Mouse (Mus musculus) heart, embryonic 14.5 days (tissue): ENCODE results near the gene Tmem147. TPM values are rescaled to one million over a fixed set of nuclear protein-coding genes. Genes with fewer than 3 reads are reported as not detected.
A peak's percentile ranks its signal among the peaks of the same experiment; 100 is the strongest.
"Not testable (repeated sequence)": the region's sequence is repeated elsewhere in the genome, so short reads cannot be mapped to it uniquely, and the experiment has no call there.

Experiments
- ATAC-seq: fragments of 200-750 bp; cut with Nextera tagmentation; 2 replicates; pipeline ENCODE4 v1.8.0; 2017; ENCODE audit warnings: low read depth, moderate TSS enrichment; ENCODE audit not compliant: insufficient number of reproducible peaks, insufficient read depth, low FRiP score
- H3K27ac ChIP-seq, 2 experiments: fragments of 200-500 bp in 1 of 2; fragments of 300-500 bp in 1 of 2; sonication (generic) in 1 of 2; replicated peaks in 1 of 2; 2 replicates each; pipeline ENCODE4 v1.5.1; 2012 to 2014; ENCODE audit warnings: low read depth in 2 of 2, low read length in 2 of 2, control low read depth in 1 of 2, mild to moderate bottlenecking in 1 of 2, mixed read lengths in 1 of 2; ENCODE audit not compliant: control insufficient read depth in 1 of 2, insufficient read depth in 1 of 2
- H3K27me3 ChIP-seq: fragments of 300-500 bp; sonication (generic); 2 replicates; pipeline ENCODE4 v1.6.1; 2014; ENCODE audit warnings: mild to moderate bottlenecking, low read length, control low read depth; ENCODE audit not compliant: control insufficient read depth, insufficient read depth
- H3K36me3 ChIP-seq: fragments of 300-500 bp; sonication (generic); 2 replicates; pipeline ENCODE4 v1.6.1; 2014; ENCODE audit warnings: mild to moderate bottlenecking, control low read depth, low read length, mixed read lengths; ENCODE audit not compliant: control insufficient read depth, insufficient read depth
- H3K4me1 ChIP-seq, 2 experiments: fragments of 200-500 bp in 1 of 2; fragments of 300-500 bp in 1 of 2; sonication (generic) in 1 of 2; 2 replicates each; pipeline ENCODE4 v1.6.1; 2012 to 2014; ENCODE audit warnings: low read length in 2 of 2, control low read depth in 1 of 2, mixed read lengths in 1 of 2; ENCODE audit not compliant: control insufficient read depth in 2 of 2, insufficient read depth in 2 of 2
- H3K4me2 ChIP-seq: fragments of 300-500 bp; sonication (generic); 2 replicates; pipeline ENCODE4 v1.6.1; 2014; ENCODE audit warnings: mild to moderate bottlenecking, low read length
- H3K4me3 ChIP-seq, 2 experiments: fragments of 200-500 bp in 1 of 2; fragments of 300-500 bp in 1 of 2; sonication (generic) in 1 of 2; 2 replicates each; pipeline ENCODE4 v1.5.1; 2012 to 2014; ENCODE audit warnings: low read length in 2 of 2, mild to moderate bottlenecking in 2 of 2, control low read depth in 1 of 2, low read depth in 1 of 2, moderate library complexity in 1 of 2; ENCODE audit not compliant: control insufficient read depth in 1 of 2, insufficient read depth in 1 of 2
- H3K9ac ChIP-seq: fragments of 300-500 bp; sonication (generic); 2 replicates; pipeline ENCODE4 v1.6.1; 2014; ENCODE audit warnings: mild to moderate bottlenecking, low read length
- H3K9me3 ChIP-seq: fragments of 300-500 bp; sonication (generic); 2 replicates; pipeline ENCODE4 v1.6.1; 2016; ENCODE audit warnings: low read length, control low read depth; ENCODE audit not compliant: control insufficient read depth
- WGBS: fragments of 180-500 bp; shearing (Covaris S2); extraction: QIAGEN DNeasy Blood & Tissue Kit; methylation state at CpG from one replicate; pipeline ENCODE4 v1.1.7; 2014; 5-methylcytosine and 5-hydroxymethylcytosine counted together
- polyA plus RNA-seq: library from polyadenylated mRNA; unstranded; fragments of >200 nt; fragmentation: Nextera tagmentation; extraction: Ambion mirVana; gene quantifications from 2 replicates; pipeline ENCODE4 v1.2.1, GENCODE M21; 2014

Gene Tmem147
- polyA plus RNA-seq, 1 experiment from 2014 or later = 205 TPM

DNA sequence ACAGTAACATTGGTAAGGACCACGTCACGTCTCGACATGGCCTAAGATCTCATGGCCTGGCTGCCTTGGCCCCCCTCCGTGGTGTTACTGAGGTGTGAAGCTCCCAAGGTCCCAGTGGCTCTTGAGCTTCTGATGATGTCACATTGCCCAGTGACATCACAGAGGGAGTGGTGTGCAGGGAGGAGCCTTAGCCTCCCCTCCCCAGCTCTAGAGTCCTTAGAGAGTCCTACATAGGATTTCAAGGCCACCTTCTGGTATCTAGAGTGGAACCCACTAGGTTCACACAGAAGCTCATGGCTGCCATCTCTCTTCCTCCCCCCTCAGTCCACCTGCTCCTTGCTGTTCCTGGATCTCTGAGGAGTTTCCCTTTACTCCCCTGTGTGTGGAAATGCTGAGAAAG, 14.3 kb upstream of the Tmem147 start, which contains the start of gene Gapdhs:
TSS of gene Gapdhs (minus strand) at position 65 of the 400 bp plus-strand sequence.
- not testable (repeated sequence) for H3K9ac ChIP-seq, ATAC-seq, H3K4me3 ChIP-seq, H3K4me1 ChIP-seq, H3K36me3 ChIP-seq, H3K27me3 ChIP-seq, H3K9me3 ChIP-seq
- 0 out of 2 replicates have a peak within 1 kb of the TSS, but pooled peaks have one; percentile 13 for H3K4me2 ChIP-seq
- H3K27ac ChIP-seq = 0 out of 4 replicates have a peak within 1 kb of the TSS, but pooled peaks of 1 of the 2 experiments have one; percentile 2
- 86% methylated on average over 1 of the region's 4 CpGs for WGBS

DNA sequence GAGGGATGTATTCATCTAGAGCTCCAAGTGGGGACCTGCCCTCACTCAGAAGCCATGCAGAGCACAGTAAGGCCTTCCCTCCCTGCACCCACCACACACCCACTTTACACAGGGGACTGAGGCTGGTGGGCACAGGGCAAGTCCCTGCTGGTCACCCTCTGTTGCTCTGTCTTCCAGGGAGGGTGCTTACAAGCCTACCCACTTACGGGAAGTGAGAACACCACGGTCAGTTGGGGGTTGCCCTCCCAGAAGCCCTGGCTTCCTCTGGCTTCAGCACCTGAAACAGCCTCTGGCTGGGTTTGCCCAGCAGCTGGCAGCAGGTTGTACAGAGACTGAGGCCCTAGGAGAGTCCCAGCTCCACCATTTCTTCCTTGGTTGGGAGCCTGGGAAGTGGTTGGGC, 13.2 kb upstream of the Tmem147 start:
- not testable (repeated sequence) for H3K9me3 ChIP-seq, H3K4me3 ChIP-seq, ATAC-seq, H3K27ac ChIP-seq, H3K27me3 ChIP-seq, H3K4me1 ChIP-seq, H3K36me3 ChIP-seq, H3K9ac ChIP-seq, H3K4me2 ChIP-seq
- WGBS = 83% methylated on average over 2 of the region's 2 CpGs

GRCm38 (mm10) chr7:30736211-30736610, 6.9 kb upstream of the Tmem147 start:
- no peak overlapping the region for H3K27ac ChIP-seq
- ATAC-seq = no peak
- H3K9ac ChIP-seq = no peak overlapping the region
- 76% methylated on average over 3 of the region's 3 CpGs for WGBS
- H3K27me3 ChIP-seq = no peaks in the 10 kb centered on the region
- no peaks in the 10 kb centered on the region for H3K4me1 ChIP-seq
- H3K4me3 ChIP-seq = no peak overlapping the region
- H3K9me3 ChIP-seq = no peaks in the 10 kb centered on the region
- no peak overlapping the region for H3K4me2 ChIP-seq
- peaks cover 51% of the 10 kb centered on the region for H3K36me3 ChIP-seq

GRCm38 (mm10) chr7:30730064-30730722, 853 bp upstream of the Tmem147 start:
- Histone ChIP-seq H3K4me1 (peaks cover 4 to 17% of the 10 kb centered on the region in 2 experiments), H3K4me3 (peak overlapping the region; percentile 76 to 89)
- ATAC-seq = not testable (repeated sequence)

GRCm38 (mm10) chr7:30728739-30729395, 473 bp downstream of the Tmem147 start:
- peak overlapping the region; percentile 52 to 60; a peak in 3 of 4 replicates for H3K27ac ChIP-seq

More at GRCm38 (mm10) chr7:30730064-30730722, 853 bp upstream of the Tmem147 start:
- Histone ChIP-seq H3K36me3 (peaks cover 46% of the 10 kb centered on the region), H3K9ac (peak overlapping the region; percentile 93), H3K4me2 (peak overlapping the region; percentile 94), H3K27ac (peak overlapping the region; percentile 60 to 84)
- H3K9me3 ChIP-seq, H3K27me3 ChIP-seq: not testable (repeated sequence)
- 22% methylated on average over 19 of the region's 22 CpGs for WGBS

GRCm38 (mm10) chr7:30728214-30728613, 1.1 kb downstream of the Tmem147 start:
- whole genome bisulfite sequencing = 89% methylated on average over 6 of the region's 6 CpGs
- no peak for ATAC-seq
- H3K27ac ChIP-seq = peak overlapping the region in 1 of 2 experiments; percentile 60; a peak in 1 of 4 replicates
- peak overlapping the region; percentile 93 for H3K9ac ChIP-seq
- H3K4me2 ChIP-seq = peak overlapping the region; percentile 94
- H3K36me3 ChIP-seq = peaks cover 29% of the 10 kb centered on the region
- peaks cover 4 to 17% of the 10 kb centered on the region in 2 experiments for H3K4me1 ChIP-seq
- H3K9me3 ChIP-seq = no peaks in the 10 kb centered on the region
- peak overlapping the region; percentile 76 to 89; a peak in 3 of 4 replicates for H3K4me3 ChIP-seq
- no peaks in the 10 kb centered on the region for H3K27me3 ChIP-seq

More at GRCm38 (mm10) chr7:30728739-30729395, 473 bp downstream of the Tmem147 start:
- H3K4me3 ChIP-seq = peak overlapping the region; percentile 76 to 89
- peaks cover 35% of the 10 kb centered on the region for H3K36me3 ChIP-seq
- peaks cover 4 to 17% of the 10 kb centered on the region in 2 experiments for H3K4me1 ChIP-seq
- H3K9me3 ChIP-seq = no peaks in the 10 kb centered on the region
- H3K4me2 ChIP-seq = peak overlapping the region; percentile 94
- WGBS = 7% methylated on average over 26 of the region's 26 CpGs
- ATAC-seq = peak; percentile 9
- H3K27me3 ChIP-seq = no peaks in the 10 kb centered on the region
- peak overlapping the region; percentile 93 for H3K9ac ChIP-seq

- H3K4me3 ChIP-seq = no peak overlapping the region
- peaks cover 18% of the 10 kb centered on the region for H3K36me3 ChIP-seq
- H3K4me2 ChIP-seq = no peak overlapping the region
- H3K9me3 ChIP-seq = no peaks in the 10 kb centered on the region
- H3K27ac ChIP-seq = no peak overlapping the region
- ATAC-seq = no peak
- H3K9ac ChIP-seq = no peak overlapping the region
- H3K27me3 ChIP-seq = no peaks in the 10 kb centered on the region
- 72% methylated on average over 6 of the region's 6 CpGs for WGBS
- H3K4me1 ChIP-seq = peaks cover 2 to 4% of the 10 kb centered on the region in 2 experiments
Measured at GRCm38 (mm10) chr7:30723274-30723953, 5.9 kb downstream of the Tmem147 start.
